8 mouse cellular contexts compared by ENCODE assay signal in genomic region chr15:89591723-89592455, GRCm38 (mm10). TPM values are rescaled to one million over a fixed set of nuclear protein-coding genes. Genes with fewer than 3 reads are reported as not detected.
DNase-seq lines count a peak whose midpoint lies in the region; ATAC-seq and TF ChIP-seq lines count a peak whose summit lies in the region.

Rabl2 (minus strand) TSS chr15:89591923.

- intact Hi-C loops in heart, postnatal 10 days (cut with DNase I), result no loop called here

- TF ChIP-seq CTCF in ES-Bruce4 (IDR thresholded peaks at IDR 0.05; ENCODE audit: low read depth, low read length), result no peak
- 0 out of 2 replicates have a peak, but pooled peaks have one; percentile 1 for TF ChIP-seq CTCF in liver, postnatal 0 days (IDR thresholded peaks at IDR 0.05; ENCODE audit: low read depth)

- H3K4me2 ChIP-seq in forebrain, embryonic 13.5 days, result peak within 1 kb of the TSS; percentile 78
- H3K4me2 ChIP-seq in liver, postnatal 0 days (ENCODE audit: low read depth, low read length), result peak within 1 kb of the TSS; percentile 86
- H3K4me2 ChIP-seq in neural tube, embryonic 14.5 days (ENCODE audit: low read depth, low read length), result peak within 1 kb of the TSS; percentile 66

- TF ChIP-seq EP300 in ES-Bruce4 (IDR thresholded peaks at IDR 0.05; ENCODE audit: insufficient read depth, low read depth, low read length), result 0 out of 2 replicates have a peak, but pooled peaks have one; percentile 3
- no peak for TF ChIP-seq EP300 in liver, postnatal 0 days (IDR thresholded peaks at IDR 0.05; ENCODE audit: low read depth)

- no peaks in the 10 kb centered on the region for H3K4me1 ChIP-seq in ES-Bruce4 (ENCODE audit: control insufficient read depth, insufficient read depth, low read length)
- H3K4me1 ChIP-seq in forebrain, embryonic 13.5 days, result peaks cover 22% of the 10 kb centered on the region
- peaks cover 5% of the 10 kb centered on the region for H3K4me1 ChIP-seq in liver, postnatal 0 days (ENCODE audit: insufficient read depth)
- H3K4me1 ChIP-seq in neural tube, embryonic 14.5 days (ENCODE audit: control insufficient read depth, insufficient read depth, low read length), result peaks cover 18% of the 10 kb centered on the region; the same call in 1 of the 2 replicates

- peak within 1 kb of the TSS; percentile 45 for H3K9ac ChIP-seq in ES-Bruce4 (ENCODE audit: low read depth, poor library complexity, severe bottlenecking)
- peak within 1 kb of the TSS; percentile 81 for H3K9ac ChIP-seq in forebrain, embryonic 13.5 days
- H3K9ac ChIP-seq in liver, postnatal 0 days (replicated peaks), result peak within 1 kb of the TSS; percentile 65
- H3K9ac ChIP-seq in neural tube, embryonic 14.5 days (replicated peaks; ENCODE audit: low read depth, low read length), result peak within 1 kb of the TSS; percentile 68

- H3K27ac ChIP-seq in ES-Bruce4 (ENCODE audit: insufficient read depth, low read length), result no peak within 1 kb of the TSS
- peak within 1 kb of the TSS; percentile 51 for H3K27ac ChIP-seq in forebrain, embryonic 13.5 days
- H3K27ac ChIP-seq in liver, postnatal 0 days (ENCODE audit: low read depth), result no peak within 1 kb of the TSS
- peak within 1 kb of the TSS; percentile 83 for H3K27ac ChIP-seq in neural tube, embryonic 14.5 days (ENCODE audit: low read depth, low read length)

- peak; percentile 94 for ATAC-seq in cerebellum, adult (ENCODE audit: insufficient number of reproducible peaks, low FRiP score, low TSS enrichment)
- peak; percentile 97 for ATAC-seq in forebrain, embryonic 13.5 days
- peak; percentile 97 for ATAC-seq in liver, postnatal 0 days
- ATAC-seq in neural tube, embryonic 14.5 days (ENCODE audit: low read depth), result peak; percentile 97

- H3K27me3 ChIP-seq in ES-Bruce4 (ENCODE audit: control insufficient read depth, insufficient read depth, low read length, poor library complexity, severe bottlenecking), result no peaks in the 10 kb centered on the region
- H3K27me3 ChIP-seq in forebrain, embryonic 13.5 days, result no peaks in the 10 kb centered on the region
- no peaks in the 10 kb centered on the region for H3K27me3 ChIP-seq in liver, postnatal 0 days (ENCODE audit: insufficient read depth, low read length)
- no peaks in the 10 kb centered on the region for H3K27me3 ChIP-seq in neural tube, embryonic 14.5 days (ENCODE audit: control insufficient read depth, insufficient read depth, low read length)

- H3K9me3 ChIP-seq in ES-Bruce4 (replicated peaks; ENCODE audit: control insufficient read depth, insufficient read depth, low read length, poor library complexity, severe bottlenecking), result no peaks in the 10 kb centered on the region
- H3K9me3 ChIP-seq in forebrain, embryonic 13.5 days (replicated peaks), result no peaks in the 10 kb centered on the region
- no peaks in the 10 kb centered on the region for H3K9me3 ChIP-seq in liver, postnatal 0 days (ENCODE audit: low read length)
- H3K9me3 ChIP-seq in neural tube, embryonic 14.5 days (ENCODE audit: control insufficient read depth, low read length), result no peaks in the 10 kb centered on the region

- peak; percentile 92 to 94 for DNase-seq in heart, postnatal 10 days
- peak; percentile 27 for DNase-seq in large intestine, adult 2 months (ENCODE audit: low read depth, low spot score)
- peak; percentile 88 for DNase-seq in liver, postnatal 0 days
- DNase-seq in testis, postnatal 10 days (ENCODE audit: low spot score), result peak; percentile 92

- TF ChIP-seq POLR2A in ES-Bruce4 (IDR thresholded peaks at IDR 0.05; ENCODE audit: insufficient read depth, low read length), result no peak

- peak within 1 kb of the TSS; percentile 57 for H3K4me3 ChIP-seq in ES-Bruce4 (ENCODE audit: low read depth, low read length)
- peak within 1 kb of the TSS; percentile 76 for H3K4me3 ChIP-seq in forebrain, embryonic 13.5 days
- H3K4me3 ChIP-seq in liver, postnatal 0 days (ENCODE audit: low read depth, low read length), result peak within 1 kb of the TSS; percentile 79
- H3K4me3 ChIP-seq in neural tube, embryonic 14.5 days (ENCODE audit: low read depth, low read length), result peak within 1 kb of the TSS; percentile 72

- H3K36me3 ChIP-seq in ES-Bruce4 (ENCODE audit: control insufficient read depth, insufficient read depth, low read length, poor library complexity, severe bottlenecking), result no peaks in the 10 kb centered on the region
- peaks cover 12% of the 10 kb centered on the region; the same call in 1 of the 2 replicates for H3K36me3 ChIP-seq in forebrain, embryonic 13.5 days (ENCODE audit: poor library complexity, severe bottlenecking)
- no peaks in the 10 kb centered on the region for H3K36me3 ChIP-seq in liver, postnatal 0 days (replicated peaks; ENCODE audit: insufficient read depth, low read length)
- peaks cover 5% of the 10 kb centered on the region; the same call in 1 of the 2 replicates for H3K36me3 ChIP-seq in neural tube, embryonic 14.5 days (ENCODE audit: control insufficient read depth, insufficient read depth, low read length)

- WGBS in forebrain, embryonic 13.5 days, result under 1% methylated on average over 35 of the region's 35 CpGs
- WGBS in large intestine, adult 2 months, result 1% methylated on average over 35 of the region's 35 CpGs
- under 1% methylated on average over 32 of the region's 35 CpGs for WGBS in liver, postnatal 0 days (ENCODE audit: insufficient replicate concordance)
- WGBS in neural tube, embryonic 14.5 days, result under 1% methylated on average over 35 of the region's 35 CpGs

RNA-seq across cellular contexts. Expression of gene Rabl2, which starts in this region (rescaled TPM):
- 9.7 and 12.6 TPM in 2 replicates for polyA plus RNA-seq in ES-Bruce4 (2011; ENCODE audit: insufficient read depth, insufficient read length, low read depth, missing spikeins)
- polyA plus RNA-seq in forebrain, embryonic 13.5 days (2015; fragmentation: Nextera tagmentation; extraction: Ambion mirVana), result 55.1 and 56.4 TPM in 2 replicates
- total RNA-seq in heart, postnatal 10 days (2021), result 1 to 10 TPM; 8.0 to 9.1 TPM
- 6.2 and 7.2 TPM in 2 replicates for polyA plus RNA-seq in large intestine, adult 2 months (2012; rRNA removed)
- 2.8 and 3.2 TPM in 2 replicates for polyA plus RNA-seq in liver, postnatal 0 days (2015; fragmentation: Nextera tagmentation; extraction: Ambion mirVana)
- polyA plus RNA-seq in neural tube, embryonic 14.5 days (2014; fragmentation: Nextera tagmentation; extraction: Ambion mirVana), result 80.3 and 99.6 TPM in 2 replicates

Comparison
In these comparisons a context has a peak if more than half of its experiments do, and no peak if none do; other contexts are left out.
1. H3K27ac ChIP-seq: peak in forebrain, embryonic 13.5 days (single experiment) and neural tube, embryonic 14.5 days (single experiment); none in ES-Bruce4 (single experiment) and liver, postnatal 0 days (single experiment).
2. DNase-seq: peak in every context shown above with its lines; median percentile 93 in heart, postnatal 10 days; 92 in testis, postnatal 10 days; 88 in liver, postnatal 0 days; 27 in large intestine, adult 2 months.
3. Peak in every context shown above with its lines, with median percentiles within 50 percentile points of each other: H3K4me3 ChIP-seq, H3K9ac ChIP-seq, ATAC-seq and H3K4me2 ChIP-seq.